Mouse (Mus musculus) liver, embryonic 13.5 days (tissue): ENCODE measurements around the gene Hist1h2ah. TPM values are rescaled to one million over a fixed set of nuclear protein-coding genes. Genes with fewer than 3 reads are reported as not detected.
"Not testable (repeated sequence)": the region's sequence is repeated elsewhere in the genome, so short reads cannot be mapped to it uniquely, and the experiment has no call there.

Experiments
- ATAC-seq: fragments of 200-750 bp; cut with Nextera tagmentation; 2 replicates; pipeline ENCODE4 v1.8.0; 2017; ENCODE audit warnings: low read depth, mild to moderate bottlenecking, moderate number of reproducible peaks, moderate library complexity
- DNase-seq: peaks from one replicate; pipeline ENCODE4 v3.0.0; 2022
- H3K27ac ChIP-seq: fragments of 300-500 bp; sonication (generic); 2 replicates; pipeline ENCODE4 v1.5.1; 2015; ENCODE audit warnings: moderate library complexity, mild to moderate bottlenecking, inconsistent platforms
- H3K27me3 ChIP-seq: fragments of 300-500 bp; sonication (generic); 2 replicates; pipeline ENCODE4 v1.6.1; 2015; ENCODE audit warnings: mild to moderate bottlenecking, inconsistent platforms
- H3K36me3 ChIP-seq: fragments of 300-500 bp; sonication (generic); 2 replicates; pipeline ENCODE4 v1.6.1; 2015; ENCODE audit warnings: mild to moderate bottlenecking, inconsistent platforms
- H3K4me1 ChIP-seq: fragments of 300-500 bp; sonication (generic); replicated peaks from 2 replicates; pipeline ENCODE4 v1.6.1; 2015; ENCODE audit warnings: inconsistent platforms
- H3K4me2 ChIP-seq: fragments of 300-500 bp; sonication (generic); 2 replicates; pipeline ENCODE4 v1.6.1; 2015; ENCODE audit warnings: inconsistent platforms, mild to moderate bottlenecking, moderate library complexity
- H3K4me3 ChIP-seq: fragments of 300-500 bp; sonication (generic); replicated peaks from 2 replicates; pipeline ENCODE4 v1.5.1; 2015; ENCODE audit warnings: mild to moderate bottlenecking, inconsistent platforms
- H3K9ac ChIP-seq: fragments of 300-500 bp; sonication (generic); 2 replicates; pipeline ENCODE4 v1.6.1; 2015; ENCODE audit warnings: mild to moderate bottlenecking, inconsistent platforms
- H3K9me3 ChIP-seq: fragments of 300-500 bp; sonication (generic); replicated peaks from 2 replicates; pipeline ENCODE4 v1.6.1; 2016; ENCODE audit warnings: inconsistent platforms
- WGBS: fragments of 180-500 bp; shearing (Covaris S2); methylation state at CpG from one replicate; pipeline ENCODE4 v1.1.7; 2015; ENCODE audit not compliant: insufficient replicate concordance; 5-methylcytosine and 5-hydroxymethylcytosine counted together
- polyA plus RNA-seq: library from polyadenylated mRNA; unstranded; fragments of >200 nt; fragmentation: Nextera tagmentation; extraction: Ambion mirVana; gene quantifications from 2 replicates; pipeline ENCODE4 v1.2.1, GENCODE M21; 2015

The Hist1h2ah gene
- polyA plus RNA-seq, 1 experiment from 2014 or later: 18.3 TPM

DNA sequence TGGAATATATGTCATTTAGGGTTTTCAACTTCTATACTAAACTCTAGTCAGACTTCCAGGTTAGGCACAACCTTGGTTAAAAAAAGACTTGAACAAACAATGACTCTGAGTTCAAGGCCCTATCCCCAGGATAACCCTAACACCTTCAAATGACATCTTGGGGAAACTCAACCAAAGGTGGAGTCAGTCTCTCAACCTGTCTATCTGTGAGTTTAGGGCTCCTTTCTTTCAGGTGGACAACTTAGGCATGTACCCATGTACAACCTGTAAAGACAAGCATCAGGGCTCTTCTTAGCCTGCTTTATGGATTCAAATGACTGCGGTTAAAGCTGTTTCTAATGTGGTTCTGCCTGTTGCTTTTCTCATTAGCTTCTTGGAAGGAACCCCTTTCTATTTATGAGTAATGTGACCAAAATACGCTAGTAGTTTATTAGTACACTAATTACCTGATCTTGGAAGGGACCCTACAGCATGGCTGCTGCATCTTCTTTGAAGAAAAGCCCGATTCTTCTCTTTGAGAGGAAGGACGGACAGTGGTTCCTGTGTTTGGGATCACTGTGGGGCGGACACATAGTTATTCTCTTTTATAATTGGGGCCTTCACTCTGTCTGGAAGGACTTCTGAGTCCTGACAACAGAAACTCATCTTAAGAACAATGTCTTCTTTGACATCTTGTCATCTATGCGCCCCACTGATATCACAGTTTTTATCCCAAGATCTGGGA is 9.2 kb upstream of the Hist1h2ah start:
- peaks cover 57% of the 10 kb centered on the region for H3K4me1 ChIP-seq
- peak overlapping the region; percentile 62 for H3K4me2 ChIP-seq
- H3K27me3 ChIP-seq: no peaks in the 10 kb centered on the region
- DNase-seq (no peak), ATAC-seq (no peak)
- peak overlapping the region; percentile 96 for H3K27ac ChIP-seq
- H3K9me3 ChIP-seq: no peaks in the 10 kb centered on the region
- H3K36me3 ChIP-seq: no peaks in the 10 kb centered on the region
- H3K4me3 ChIP-seq: peak overlapping the region; percentile 54
- 84% methylated on average over 6 of the region's 6 CpGs for WGBS
- peak overlapping the region; percentile 76 for H3K9ac ChIP-seq

DNA sequence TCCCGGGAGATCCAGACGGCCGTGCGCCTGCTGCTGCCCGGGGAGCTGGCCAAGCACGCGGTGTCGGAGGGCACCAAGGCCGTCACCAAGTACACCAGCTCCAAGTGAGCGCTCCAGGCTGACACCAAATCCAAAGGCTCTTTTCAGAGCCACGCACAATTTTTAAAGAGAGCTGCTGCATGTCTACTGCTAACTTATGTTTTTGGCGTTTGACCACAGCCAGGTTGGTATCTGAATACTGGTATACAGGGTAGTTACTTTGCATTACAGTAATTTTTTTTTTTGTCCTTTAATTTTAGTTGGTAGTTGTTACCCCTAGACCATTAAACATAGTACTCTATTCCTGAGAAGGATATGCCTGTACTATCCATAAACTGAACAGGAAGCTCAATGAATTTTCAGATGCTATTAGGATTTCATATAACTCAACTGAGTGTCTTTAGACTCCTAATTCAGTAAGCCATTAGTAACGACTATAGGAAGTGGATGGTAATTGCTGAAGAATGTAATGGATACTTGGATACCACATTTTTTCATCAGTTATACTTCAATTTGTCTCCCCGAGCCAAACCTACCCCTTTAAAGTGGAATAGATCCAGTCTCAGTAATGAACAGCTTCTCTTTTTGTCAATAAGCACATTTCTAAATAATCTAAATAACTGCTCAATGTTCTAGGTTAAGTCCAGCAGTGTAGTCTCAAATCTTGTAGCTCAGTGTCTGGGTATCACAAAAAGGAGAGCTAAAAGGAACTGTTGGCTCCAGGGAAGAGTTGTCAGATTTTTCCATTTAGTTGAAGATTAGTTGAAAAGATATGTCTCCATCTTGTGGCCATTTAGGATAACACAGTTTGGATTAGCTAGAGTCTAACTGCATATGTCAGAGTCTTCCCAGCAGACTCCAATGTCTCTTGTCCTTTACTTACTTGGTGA is 8.4 kb upstream of the Hist1h2ah start:
- WGBS: 3% methylated on average over 12 of the region's 14 CpGs
- Histone ChIP-seq H3K36me3 (no peaks in the 10 kb centered on the region), H3K4me1 (peaks cover 56% of the 10 kb centered on the region), H3K4me2 (peak overlapping the region; percentile 62), H3K4me3 (peak overlapping the region; percentile 54), H3K9ac (peak overlapping the region; percentile 76), H3K9me3 (no peaks in the 10 kb centered on the region), H3K27ac (peak overlapping the region; percentile 96), H3K27me3 (no peaks in the 10 kb centered on the region)
- peak; percentile 8 for ATAC-seq
- DNase-seq: no peak

GRCm38 (mm10) chr13:22042568-22043502 is 7.5 kb upstream of the Hist1h2ah start, which contains the start of the genes Hist1h2ag and Hist1h2bj:
Gene Hist1h2ag (minus strand): TSS chr13:22042944.
Gene Hist1h2bj (plus strand): TSS chr13:22043214.
- H3K36me3 ChIP-seq, H3K9me3 ChIP-seq, H3K27me3 ChIP-seq: not testable (repeated sequence)
- H3K27ac ChIP-seq: peak within 1 kb of the TSS; percentile 100
- H3K9ac ChIP-seq: peak within 1 kb of the TSS; percentile 88
- ATAC-seq (peak; percentile 80), DNase-seq (peak; percentile 91)
- peak within 1 kb of the TSS; percentile 61 for H3K4me3 ChIP-seq
- peaks cover 61% of the 10 kb centered on the region for H3K4me1 ChIP-seq
- peak within 1 kb of the TSS; percentile 82 for H3K4me2 ChIP-seq
- WGBS: under 1% methylated on average over 50 of the region's 80 CpGs

- Histone ChIP-seq H3K36me3 (no peaks in the 10 kb centered on the region), H3K27ac (peak overlapping the region; percentile 100), H3K4me1 (peaks cover 70% of the 10 kb centered on the region), H3K27me3 (no peaks in the 10 kb centered on the region), H3K9ac (peak overlapping the region; percentile 88), H3K4me3 (peak overlapping the region; percentile 61), H3K9me3 (no peaks in the 10 kb centered on the region), H3K4me2 (peak overlapping the region; percentile 82)
- ATAC-seq (no peak), DNase-seq (no peak)
- WGBS: 3% methylated on average over 13 of the region's 13 CpGs
These were observed 6.5 kb upstream of the Hist1h2ah start for GRCm38 (mm10) chr13:22041651-22042567.

- not testable (repeated sequence) for H3K27me3 ChIP-seq, H3K9me3 ChIP-seq, H3K36me3 ChIP-seq
- Histone ChIP-seq H3K9ac (peak within 1 kb of the TSS; percentile 88), H3K27ac (peak within 1 kb of the TSS; percentile 100), H3K4me3 (peak within 1 kb of the TSS; percentile 61), H3K4me1 (peaks cover 74% of the 10 kb centered on the region), H3K4me2 (peak within 1 kb of the TSS; percentile 82)
- under 1% methylated on average over 27 of the region's 27 CpGs for WGBS
- ATAC-seq (peak; percentile 48), DNase-seq (peak; percentile 94)
These were observed 5.8 kb upstream of the Hist1h2ah start, which contains the start of gene Hist1h4i for GRCm38 (mm10) chr13:22041142-22041536. Gene Hist1h4i (minus strand): TSS chr13:22041362.

DNA sequence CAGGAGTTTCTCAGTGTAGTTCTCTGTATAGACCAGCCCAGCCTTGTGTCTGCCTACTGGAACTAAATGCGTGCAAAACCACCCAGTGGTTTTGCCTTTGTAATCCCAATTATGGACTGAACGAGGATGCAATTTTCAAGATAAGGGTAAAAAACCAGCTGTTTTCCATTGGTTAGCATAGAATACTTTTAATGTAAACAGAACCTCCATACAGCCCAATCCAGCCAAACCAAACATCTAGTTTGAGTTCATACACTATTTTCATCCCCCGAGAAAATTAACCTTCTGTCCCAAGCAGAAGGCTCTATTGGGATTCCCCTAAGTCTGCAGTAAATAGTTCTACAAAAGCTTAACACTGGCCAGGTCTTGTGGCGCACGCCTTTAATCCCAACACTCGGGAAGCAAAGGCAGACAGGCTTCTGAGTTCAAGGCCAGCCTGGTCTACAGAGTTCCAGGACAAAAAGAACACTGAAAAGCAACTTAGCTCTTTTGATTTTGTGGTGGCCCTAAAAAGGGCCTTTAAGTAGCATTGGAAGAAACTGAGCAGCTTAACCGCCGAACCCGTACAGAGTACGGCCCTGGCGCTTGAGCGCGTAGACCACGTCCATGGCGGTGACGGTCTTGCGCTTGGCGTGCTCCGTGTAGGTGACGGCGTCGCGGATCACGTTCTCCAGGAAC is 5.2 kb upstream of the Hist1h2ah start:
- WGBS: under 1% methylated on average over 19 of the region's 24 CpGs
- DNase-seq (peak; percentile 67), ATAC-seq (peak; percentile 53)

DNA sequence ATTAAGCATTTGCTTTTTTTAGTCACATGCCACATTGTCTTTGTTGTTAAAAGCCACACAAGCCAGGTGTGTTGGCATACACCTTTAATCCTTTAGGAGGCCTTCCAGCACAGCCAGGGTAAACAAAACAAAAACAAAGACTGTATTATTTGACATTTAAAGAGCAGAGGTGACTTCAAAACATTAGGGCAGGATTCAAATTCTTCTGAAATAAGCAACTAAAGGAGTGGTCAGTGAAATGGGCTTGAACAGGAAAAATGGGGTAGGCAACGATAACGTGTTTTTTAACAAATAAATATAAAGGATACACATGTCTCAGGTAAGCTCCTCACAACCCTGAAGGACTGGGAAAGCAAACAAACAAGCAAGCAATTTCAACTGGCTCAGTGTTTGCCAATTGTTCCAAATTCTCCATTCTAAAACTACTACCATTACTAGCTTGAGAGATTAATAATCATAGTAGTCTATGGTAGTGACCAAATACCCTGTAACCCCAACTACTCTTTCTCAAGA is 4.6 kb upstream of the Hist1h2ah start:
- H3K9ac ChIP-seq: peak overlapping the region; percentile 76
- peak overlapping the region; percentile 61 for H3K4me3 ChIP-seq
- no peak for DNase-seq
- peaks cover 64% of the 10 kb centered on the region for H3K4me1 ChIP-seq
- H3K27ac ChIP-seq: peak overlapping the region; percentile 100
- ATAC-seq: no peak
- WGBS: 6% methylated on average over 2 of the region's 2 CpGs
- peak overlapping the region; percentile 82 for H3K4me2 ChIP-seq
- H3K9me3 ChIP-seq: no peaks in the 10 kb centered on the region
- H3K36me3 ChIP-seq: no peaks in the 10 kb centered on the region
- H3K27me3 ChIP-seq: no peaks in the 10 kb centered on the region

More for the DNA sequence above, 5.2 kb upstream of the Hist1h2ah start:
- Histone ChIP-seq H3K4me3 (peak overlapping the region; percentile 61), H3K9ac (peak overlapping the region; percentile 76), H3K36me3 (no peaks in the 10 kb centered on the region), H3K4me2 (peak overlapping the region; percentile 82), H3K9me3 (no peaks in the 10 kb centered on the region), H3K27me3 (no peaks in the 10 kb centered on the region), H3K27ac (peak overlapping the region; percentile 100), H3K4me1 (peaks cover 70% of the 10 kb centered on the region)

- WGBS: 51% methylated on average over 5 of the region's 5 CpGs
- Histone ChIP-seq H3K9ac (peak overlapping the region; percentile 76), H3K27me3 (no peaks in the 10 kb centered on the region), H3K4me3 (peak overlapping the region; percentile 61), H3K27ac (peak overlapping the region; percentile 100), H3K9me3 (no peaks in the 10 kb centered on the region), H3K4me2 (peak overlapping the region; percentile 82), H3K4me1 (peaks cover 57% of the 10 kb centered on the region), H3K36me3 (no peaks in the 10 kb centered on the region)
- DNase-seq: no peak
- ATAC-seq: no peak
These were observed 4.0 kb upstream of the Hist1h2ah start for GRCm38 (mm10) chr13:22039364-22039763.

- H3K4me1 ChIP-seq: peaks cover 68% of the 10 kb centered on the region
- DNase-seq (no peak), ATAC-seq (no peak)
- H3K27ac ChIP-seq: peak overlapping the region; percentile 100
- H3K4me3 ChIP-seq: peak overlapping the region; percentile 55
- 55% methylated on average over 2 of the region's 2 CpGs for WGBS
- H3K9ac ChIP-seq: peak overlapping the region; percentile 80
- no peaks in the 10 kb centered on the region for H3K9me3 ChIP-seq
- H3K36me3 ChIP-seq: no peaks in the 10 kb centered on the region
- H3K4me2 ChIP-seq: peak overlapping the region; percentile 72
- H3K27me3 ChIP-seq: no peaks in the 10 kb centered on the region
These were observed 2.0 kb upstream of the Hist1h2ah start for GRCm38 (mm10) chr13:22037415-22037814.
